Mouse (Mus musculus): Measurements from ENCODE around the gene Pappa. TPM values are rescaled to one million over a fixed set of nuclear protein-coding genes. Genes with fewer than 3 reads are reported as not detected.
A peak's percentile ranks its signal among the peaks of the same experiment; 100 is the strongest.

Pappa gene
- total RNA-seq (2022), result under 1 TPM; 0.30 to 0.56 (median 0.37) TPM

- DNase-seq (ENCODE audit: low spot score in 2 of 2), result no peak
Measured at GRCm38 (mm10) chr4:65123741-65124224, at the start of gene Pappa. Gene Pappa, plus strand, starts transcription at chr4:65124174.

- DNase-seq (ENCODE audit: low spot score in 2 of 2), result no peak
Measured at GRCm38 (mm10) chr4:65077906-65078615, 45.9 kb upstream of the Pappa start.

GRCm38 (mm10) chr4:65086864-65087263 is 37.1 kb upstream of the Pappa start:
- DNase-seq (ENCODE audit: low spot score in 2 of 2), result peak in 1 of 2 experiments; percentile 9

GRCm38 (mm10) chr4:65087592-65087991 is 36.4 kb upstream of the Pappa start:
- no peak for DNase-seq (ENCODE audit: low spot score in 2 of 2)

GRCm38 (mm10) chr4:65092191-65092590 is 31.8 kb upstream of the Pappa start:
- DNase-seq (ENCODE audit: low spot score in 2 of 2), result no peak

- no peak for DNase-seq (ENCODE audit: low spot score in 2 of 2)
Measured at GRCm38 (mm10) chr4:65120329-65120728, 3.6 kb upstream of the Pappa start.

GRCm38 (mm10) chr4:65122841-65123240 is 1.1 kb upstream of the Pappa start:
- DNase-seq (ENCODE audit: low spot score in 2 of 2), result no peak

GRCm38 (mm10) chr4:65124369-65125151 is 586 bp downstream of the Pappa start:
- DNase-seq (ENCODE audit: low spot score in 2 of 2), result no peak

- no peak for DNase-seq (ENCODE audit: low spot score in 2 of 2)
Measured at GRCm38 (mm10) chr4:65125341-65126332, 1.7 kb downstream of the Pappa start.

GRCm38 (mm10) chr4:65126451-65127290 is 2.7 kb downstream of the Pappa start:
- no peak for DNase-seq (ENCODE audit: low spot score in 2 of 2)

GRCm38 (mm10) chr4:65127291-65127590 is 3.3 kb downstream of the Pappa start:
- DNase-seq (ENCODE audit: low spot score in 2 of 2), result no peak

GRCm38 (mm10) chr4:65132657-65133056 is 8.7 kb downstream of the Pappa start:
- no peak for DNase-seq (ENCODE audit: low spot score in 2 of 2)

GRCm38 (mm10) chr4:65134358-65134757 is 10.4 kb downstream of the Pappa start:
- no peak for DNase-seq (ENCODE audit: low spot score in 2 of 2)

- no peak for DNase-seq (ENCODE audit: low spot score in 2 of 2)
Measured at GRCm38 (mm10) chr4:65135109-65135508, 11.1 kb downstream of the Pappa start.

GRCm38 (mm10) chr4:65136541-65136940 is 12.6 kb downstream of the Pappa start:
- DNase-seq (ENCODE audit: low spot score in 2 of 2), result no peak

GRCm38 (mm10) chr4:65146936-65147335 is 23.0 kb downstream of the Pappa start:
- DNase-seq (ENCODE audit: low spot score in 2 of 2), result no peak

- DNase-seq (ENCODE audit: low spot score in 2 of 2), result no peak
Measured at GRCm38 (mm10) chr4:65153601-65154000, 29.6 kb downstream of the Pappa start.

GRCm38 (mm10) chr4:65156231-65156630 is 32.3 kb downstream of the Pappa start:
- no peak for DNase-seq (ENCODE audit: low spot score in 2 of 2)

- no peak for DNase-seq (ENCODE audit: low spot score in 2 of 2)
Measured at GRCm38 (mm10) chr4:65158651-65159050, 34.7 kb downstream of the Pappa start.

GRCm38 (mm10) chr4:65159481-65159880 is 35.5 kb downstream of the Pappa start:
- no peak for DNase-seq (ENCODE audit: low spot score in 2 of 2)

- DNase-seq (ENCODE audit: low spot score in 2 of 2), result no peak
Measured at GRCm38 (mm10) chr4:65163698-65164097, 39.7 kb downstream of the Pappa start.
